Mouse (Mus musculus): ENCODE measurements around the gene Crnkl1.

DNA sequence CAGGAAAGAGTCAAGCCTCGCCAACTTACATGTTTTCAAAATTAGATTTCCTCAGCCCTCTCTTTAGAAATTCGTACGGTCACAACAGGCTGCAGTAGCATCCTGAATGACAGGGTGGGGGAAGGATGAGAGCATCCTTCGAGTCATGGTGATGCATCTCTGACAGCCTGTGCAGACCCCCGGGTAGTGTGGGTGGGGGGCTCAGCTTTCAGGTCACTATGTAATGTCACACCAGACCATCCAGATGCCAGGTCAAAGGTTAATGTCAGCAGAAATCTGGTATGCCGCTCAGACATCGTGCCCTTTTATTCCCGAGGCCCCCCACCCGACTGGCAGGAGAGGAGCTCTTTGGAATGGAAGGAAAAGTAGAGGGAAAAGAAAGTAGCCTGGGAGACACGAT is 15.4 kb upstream of the Crnkl1 start:
- TF ChIP-seq CTCF (IDR thresholded peaks at IDR 0.05; ENCODE audit: low read depth, low read length), result no peak
- TF ChIP-seq POLR2A (IDR thresholded peaks at IDR 0.05; ENCODE audit: borderline replicate concordance, low read depth, low read length), result no peak
